22 mouse cellular contexts compared by ENCODE assay signal in genomic region chr3:144238482-144238881, GRCm38 (mm10).
"Had no signal": no experiment of that assay in that cellular context is flagged by ENCODE, and none has a peak within 500 bp of the region (broad histone marks: within the 10 kb centered on the region; RNA-seq: fewer than 3 reads in every experiment).

No protein-coding gene starts in this region.

- H3K27me3 ChIP-seq: intestine, embryonic 15.5 days; liver, embryonic 12.5 days; liver, embryonic 15.5 days; lung, embryonic 15.5 days; neural tube, embryonic 12.5 days; neural tube, embryonic 15.5 days; stomach, embryonic 15.5 days had no signal

- H3K9me3 ChIP-seq: intestine, embryonic 15.5 days; liver, embryonic 12.5 days; liver, embryonic 15.5 days; lung, embryonic 15.5 days; midbrain, embryonic 10.5 days; neural tube, embryonic 12.5 days; neural tube, embryonic 15.5 days; stomach, embryonic 15.5 days had no signal

- H3K4me1 ChIP-seq: intestine, embryonic 15.5 days; liver, embryonic 12.5 days; liver, embryonic 15.5 days; lung, embryonic 15.5 days; midbrain, embryonic 10.5 days; neural tube, embryonic 12.5 days; neural tube, embryonic 15.5 days; stomach, embryonic 15.5 days had no signal

- H3K36me3 ChIP-seq: intestine, embryonic 15.5 days; liver, embryonic 12.5 days; liver, embryonic 15.5 days; lung, embryonic 15.5 days; midbrain, embryonic 10.5 days; neural tube, embryonic 12.5 days; neural tube, embryonic 15.5 days; stomach, embryonic 15.5 days had no signal

- DNase-seq: kidney, adult 11 months; kidney, adult 9 months; kidney, postnatal 14 days; kidney, postnatal 4 days; liver; lung, adult 18-20 months; lung, postnatal 10 days; lung, postnatal 4 days; midbrain, embryonic 14.5 days; retina, postnatal 1 day; right cerebral cortex, postnatal 25 days; spleen, adult 18-20 months; thymus, postnatal 25 days had no signal

- ATAC-seq: intestine, embryonic 15.5 days; liver, embryonic 12.5 days had no signal

- H3K4me2 ChIP-seq: intestine, embryonic 15.5 days; liver, embryonic 12.5 days; liver, embryonic 15.5 days; lung, embryonic 15.5 days; neural tube, embryonic 12.5 days; neural tube, embryonic 15.5 days; stomach, embryonic 15.5 days had no signal

- H3K4me3 ChIP-seq: intestine, embryonic 15.5 days; liver, embryonic 12.5 days; liver, embryonic 15.5 days; lung, embryonic 15.5 days; megakaryocyte, embryonic 14.5 days; midbrain, embryonic 10.5 days; neural tube, embryonic 12.5 days; neural tube, embryonic 15.5 days; stomach, embryonic 15.5 days had no signal

- H3K27ac ChIP-seq: intestine, embryonic 15.5 days; liver, embryonic 12.5 days; liver, embryonic 15.5 days; lung, embryonic 15.5 days; midbrain, embryonic 10.5 days; neural tube, embryonic 12.5 days; neural tube, embryonic 15.5 days; stomach, embryonic 15.5 days had no signal

- H3K9ac ChIP-seq: intestine, embryonic 15.5 days; liver, embryonic 12.5 days; liver, embryonic 15.5 days; lung, embryonic 15.5 days; neural tube, embryonic 12.5 days; neural tube, embryonic 15.5 days; stomach, embryonic 15.5 days had no signal
